Mouse (Mus musculus) adrenal gland, postnatal 25 days (tissue): ENCODE results near the gene Vtcn1. TPM values are rescaled to one million over a fixed set of nuclear protein-coding genes. Genes with fewer than 3 reads are reported as not detected.

Experiments
- DNase-seq: peaks from one replicate; pipeline ENCODE4 v3.0.0; 2021; ENCODE audit warnings: mixed read lengths
- total RNA-seq: library from RNA; stranded (reverse); gene quantifications from 2 replicates; pipeline ENCODE4 v1.2.3, GENCODE M21; 2021

Vtcn1 gene
- total RNA-seq, 1 experiment from 2014 or later: not detected

- DNase-seq: no peak
Observed at GRCm38 (mm10) chr3:100922506-100923375, 97.5 kb downstream of the Vtcn1 start.

DNA sequence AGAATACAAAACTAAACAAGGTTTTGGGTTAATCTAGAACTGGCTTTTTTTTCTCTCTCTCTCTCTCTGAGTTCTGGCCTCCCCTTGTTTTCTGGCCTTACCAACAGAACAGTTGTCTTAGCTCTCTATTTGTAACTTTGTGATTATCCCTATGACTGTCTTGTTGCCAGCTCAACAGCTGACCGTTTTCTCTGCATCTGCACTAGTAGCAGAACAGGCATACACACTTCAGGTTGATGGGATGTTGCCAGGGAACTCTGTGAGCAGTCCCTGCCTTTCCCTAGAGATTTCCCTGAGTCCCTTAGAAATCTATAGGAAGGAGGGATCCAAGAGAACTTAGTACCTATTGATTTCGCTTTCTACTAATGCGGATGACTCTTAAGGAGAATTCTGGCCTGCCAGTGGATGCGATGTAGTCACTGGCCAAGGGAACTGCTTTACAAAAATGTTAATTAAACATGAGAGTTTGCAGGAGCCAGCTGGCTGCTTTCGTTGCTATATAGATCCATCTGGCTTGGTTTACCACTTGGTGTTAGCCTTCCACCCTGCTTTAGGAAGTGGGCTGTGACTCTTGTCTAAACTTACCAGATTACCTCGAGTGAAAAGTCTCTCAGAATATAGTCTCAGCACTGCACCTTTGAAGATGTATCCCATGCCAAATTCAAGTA is 98.9 kb downstream of the Vtcn1 start:
- no peak for DNase-seq

GRCm38 (mm10) chr3:100925176-100925575 is 99.9 kb downstream of the Vtcn1 start:
- DNase-seq: no peak

- DNase-seq: no peak
Observed at GRCm38 (mm10) chr3:100931332-100932076, 106.2 kb downstream of the Vtcn1 start.

- DNase-seq: no peak
Observed at GRCm38 (mm10) chr3:100932077-100932944, 107.1 kb downstream of the Vtcn1 start.

GRCm38 (mm10) chr3:100935521-100935920 is 110.3 kb downstream of the Vtcn1 start:
- no peak for DNase-seq

DNA sequence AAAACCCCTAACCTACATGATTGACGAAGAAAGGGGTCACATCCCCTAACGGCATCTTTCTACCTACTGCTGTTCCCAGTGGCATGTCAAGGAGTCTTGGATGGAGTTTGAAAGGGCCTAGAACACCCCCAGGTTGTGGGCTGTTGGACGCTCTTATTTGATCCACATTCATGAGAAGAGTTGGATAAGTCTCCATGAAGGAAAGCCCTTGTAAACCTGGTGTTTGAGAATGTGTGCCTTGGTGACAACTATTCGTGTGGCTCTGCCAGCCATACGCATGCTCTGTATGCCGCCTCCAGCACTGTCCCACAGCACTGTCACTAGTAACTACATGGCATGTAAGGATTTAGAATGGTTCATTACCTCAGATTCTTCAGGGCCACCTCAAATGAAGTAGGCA is 110.9 kb downstream of the Vtcn1 start:
- no peak for DNase-seq

DNA sequence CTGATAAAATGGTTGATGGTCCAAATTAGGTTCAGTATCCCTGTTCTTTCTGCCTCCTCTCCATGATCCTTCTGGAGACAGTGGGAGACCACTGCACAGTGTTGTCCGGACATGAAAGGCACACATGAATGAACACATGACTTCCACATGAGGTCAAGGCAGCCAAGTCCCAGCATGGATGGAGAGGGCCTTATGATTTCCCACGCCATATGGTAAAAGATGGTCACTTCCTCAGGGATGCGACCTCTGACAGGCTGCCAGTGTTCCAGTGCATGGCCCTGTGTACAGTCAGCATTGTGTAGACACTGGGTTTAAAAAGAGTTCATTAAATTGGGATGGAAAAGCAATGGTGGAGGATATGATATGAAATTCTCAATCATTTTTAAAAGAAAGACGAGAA is 113.0 kb downstream of the Vtcn1 start:
- no peak for DNase-seq

- DNase-seq: no peak
Observed at GRCm38 (mm10) chr3:100940496-100941037, 115.3 kb downstream of the Vtcn1 start.

Other genes with a start within 250 kb of the Vtcn1 start
- gene Man1a2, start 140.0 kb upstream of the Vtcn1 start, total RNA-seq: 90.7 and 124 TPM in 2 replicates
- gene Trim45, start 96.7 kb downstream of the Vtcn1 start, total RNA-seq: 4.9 and 5.0 TPM in 2 replicates
- gene Ttf2, start 144.2 kb downstream of the Vtcn1 start, total RNA-seq: 13.2 and 14.4 TPM in 2 replicates
- 0.18 TPM in 1 of 2 replicates, not detected in the other for gene Cd101, start 204.1 kb downstream of the Vtcn1 start, total RNA-seq